Mouse (Mus musculus): ENCODE data around the gene Mib2. TPM values are rescaled to one million over a fixed set of nuclear protein-coding genes. Genes with fewer than 3 reads are reported as not detected.
"Not testable (repeated sequence)": the region's sequence is repeated elsewhere in the genome, so short reads cannot be mapped to it uniquely, and the experiment has no call there.

The Mib2 gene
- polyA plus RNA-seq, 1 experiment from 2014 or later = 37.4 TPM

DNA sequence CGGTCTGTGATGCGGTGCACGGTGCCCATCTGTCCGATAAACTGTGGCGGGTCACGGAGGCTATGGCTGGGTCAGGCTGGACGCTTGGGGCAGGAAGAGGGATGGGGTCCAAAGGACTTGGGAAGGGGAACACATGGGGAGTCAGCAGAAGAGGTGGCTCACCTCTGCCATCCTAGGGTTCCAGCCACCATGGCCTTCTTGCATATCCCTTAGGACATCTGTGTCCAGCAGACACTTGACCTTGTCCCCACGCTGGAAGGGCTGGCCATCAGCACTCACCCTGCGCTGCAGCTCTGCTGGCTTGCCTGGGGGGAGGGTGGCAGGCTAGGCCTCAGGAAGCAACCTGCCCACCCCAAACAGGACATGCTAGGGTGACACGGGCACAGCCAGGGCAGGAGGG, 10.0 kb downstream of the Mib2 start:
- WGBS = 93% methylated on average over 10 of the region's 10 CpGs
- Histone ChIP-seq H3K4me1 (replicated peaks) (peaks cover 14% of the 10 kb centered on the region), H3K9ac (no peak overlapping the region), H3K4me3 (no peak overlapping the region), H3K4me2 (no peak overlapping the region), H3K27me3 (peaks cover 33% of the 10 kb centered on the region), H3K9me3 (no peaks in the 10 kb centered on the region), H3K36me3 (peaks cover 46% of the 10 kb centered on the region), H3K27ac (replicated peaks) (no peak overlapping the region)
- ATAC-seq (ENCODE audit: low read depth) = no peak

DNA sequence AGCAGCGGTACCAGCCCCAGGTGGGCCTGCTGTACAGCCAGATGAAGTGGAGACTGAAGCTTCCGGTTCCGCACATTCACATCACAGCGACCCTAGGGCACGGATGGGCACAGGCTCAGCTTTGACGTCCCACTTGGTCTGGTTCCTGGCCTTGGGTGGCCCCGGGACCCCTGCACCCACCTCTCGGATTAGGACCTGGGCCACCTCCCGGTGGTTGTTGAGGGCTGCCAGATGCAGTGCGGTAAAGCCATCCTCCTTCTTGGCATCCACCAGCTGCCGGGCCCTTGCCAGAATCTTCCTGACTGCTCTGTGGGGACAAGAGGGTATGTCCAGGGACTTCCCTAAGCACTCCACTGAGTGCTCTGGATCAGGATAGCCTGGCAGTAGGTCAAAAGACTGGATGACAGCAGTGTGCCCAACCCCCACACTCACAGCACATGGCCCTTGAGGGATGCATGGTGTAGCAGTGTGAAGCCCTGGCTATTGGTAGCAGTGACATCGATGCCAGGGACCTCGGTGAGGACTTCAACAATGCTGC, 12.7 kb downstream of the Mib2 start:
- Histone ChIP-seq H3K9ac (no peak overlapping the region), H3K4me3 (no peak overlapping the region), H3K36me3 (peaks cover 51% of the 10 kb centered on the region), H3K27me3 (peaks cover 60% of the 10 kb centered on the region), H3K9me3 (no peaks in the 10 kb centered on the region), H3K27ac (replicated peaks) (no peak overlapping the region), H3K4me2 (no peak overlapping the region), H3K4me1 (replicated peaks) (peaks cover 34% of the 10 kb centered on the region)
- WGBS = 87% methylated on average over 13 of the region's 13 CpGs
- ATAC-seq (ENCODE audit: low read depth) = no peak

DNA sequence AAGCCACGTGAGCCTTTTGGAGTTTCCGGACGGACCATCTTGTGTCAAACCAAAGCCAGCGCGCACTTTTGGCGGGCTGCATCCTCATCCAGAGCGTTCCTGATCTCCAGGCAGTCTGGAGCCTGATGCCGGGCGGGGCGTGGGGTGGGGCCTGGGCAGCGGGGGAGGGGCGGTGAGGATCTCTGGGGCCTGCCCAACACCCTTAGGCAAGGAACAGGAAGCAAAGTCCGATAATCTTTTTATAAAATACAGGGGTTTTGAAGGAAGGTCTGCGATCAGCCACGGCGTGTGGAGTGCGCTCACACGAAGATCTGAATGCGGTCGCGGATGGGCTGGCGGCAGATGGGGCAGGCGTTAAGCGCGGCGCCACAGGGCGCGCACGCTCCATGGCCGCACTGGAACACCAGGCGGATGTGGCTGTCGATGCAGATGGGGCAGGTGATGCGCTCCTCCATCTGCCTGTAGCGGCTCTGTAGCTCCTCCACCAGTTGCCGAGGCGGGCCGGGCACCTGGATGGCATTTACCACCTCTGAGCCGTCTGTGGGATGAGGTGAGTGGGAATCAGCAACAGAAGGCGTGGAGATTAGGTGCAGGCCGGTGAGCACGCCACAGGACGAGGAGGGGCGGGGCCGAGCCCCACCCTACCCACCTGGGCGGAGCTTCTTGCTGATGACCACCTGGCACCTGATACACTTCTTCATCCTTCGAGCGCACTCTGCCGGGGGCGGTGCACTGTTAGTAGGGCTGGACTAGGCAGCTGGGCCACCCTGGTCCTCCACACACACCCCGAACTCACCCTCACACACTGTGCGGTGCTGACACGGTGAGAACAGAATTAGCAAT, 14.3 kb downstream of the Mib2 start:
- no peaks in the 10 kb centered on the region for H3K9me3 ChIP-seq
- H3K4me2 ChIP-seq = peak overlapping the region; percentile 66
- H3K27me3 ChIP-seq = peaks cover 74% of the 10 kb centered on the region
- peaks cover 34% of the 10 kb centered on the region for H3K4me1 ChIP-seq (replicated peaks)
- ATAC-seq (ENCODE audit: low read depth) = peak; percentile 44
- H3K36me3 ChIP-seq = peaks cover 62% of the 10 kb centered on the region
- H3K27ac ChIP-seq (replicated peaks) = no peak overlapping the region
- peak overlapping the region; percentile 56 for H3K9ac ChIP-seq
- WGBS = 2% methylated on average over 52 of the region's 52 CpGs
- H3K4me3 ChIP-seq = peak overlapping the region; percentile 39

DNA sequence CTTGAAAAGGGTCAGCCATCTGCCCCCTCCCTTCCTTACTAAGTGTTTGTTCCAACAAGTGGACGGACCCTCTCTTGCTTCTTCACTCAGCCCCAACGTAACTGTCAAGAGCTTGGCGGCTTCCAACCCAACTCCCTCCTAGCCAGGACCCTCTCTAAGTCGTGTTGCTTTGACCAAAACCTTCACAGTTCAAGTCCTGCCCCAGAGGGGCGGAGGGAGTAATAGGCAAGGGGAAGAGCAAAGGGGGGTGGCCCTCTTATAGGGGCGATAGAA, 14.9 kb downstream of the Mib2 start:
- Histone ChIP-seq H3K27ac (replicated peaks) (no peak overlapping the region), H3K9ac (peak overlapping the region; percentile 56; the same call in 1 of the 2 replicates), H3K27me3 (peaks cover 74% of the 10 kb centered on the region), H3K4me2 (peak overlapping the region; percentile 66), H3K4me1 (replicated peaks) (peaks cover 34% of the 10 kb centered on the region), H3K4me3 (peak overlapping the region; percentile 39), H3K9me3 (no peaks in the 10 kb centered on the region), H3K36me3 (peaks cover 62% of the 10 kb centered on the region)
- no peak for ATAC-seq (ENCODE audit: low read depth)
- 4% methylated on average over 6 of the region's 6 CpGs for WGBS

DNA sequence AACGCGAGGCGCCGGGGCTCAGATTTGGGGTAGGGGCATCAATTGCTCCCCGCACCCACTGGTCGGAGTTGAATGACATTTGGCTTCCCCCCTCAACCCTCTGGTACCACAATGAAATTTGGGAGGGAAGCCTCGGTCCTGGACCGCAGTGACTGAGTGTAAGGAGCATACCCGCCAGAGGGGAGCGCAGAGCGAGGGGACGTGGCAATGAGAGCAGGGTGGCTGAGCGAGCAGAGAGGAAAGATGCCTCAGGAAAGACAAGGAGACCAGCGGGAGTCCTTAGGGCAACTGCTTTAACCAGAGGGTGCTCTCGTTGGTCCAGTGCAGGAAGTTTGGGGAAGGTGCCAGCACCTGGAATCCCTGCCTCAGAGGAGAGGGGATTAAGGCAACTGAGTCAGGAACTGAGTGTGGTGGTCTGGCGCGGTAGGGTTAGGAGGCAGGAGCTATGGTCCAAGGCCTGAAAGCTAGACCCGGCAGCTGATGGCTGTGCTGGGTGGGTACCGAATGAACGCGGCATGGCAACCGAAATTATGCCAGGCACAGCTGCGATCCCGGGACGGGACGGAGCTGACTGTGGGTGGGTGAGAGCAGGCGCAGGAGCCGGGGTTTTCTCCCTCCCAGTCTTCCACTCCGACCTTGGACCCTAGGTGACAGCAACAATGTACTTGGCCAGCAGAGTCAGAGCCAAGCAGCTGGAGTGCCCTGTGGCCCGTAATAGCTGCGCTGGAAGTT, 15.4 kb downstream of the Mib2 start:
- Histone ChIP-seq H3K4me3 (peak overlapping the region; percentile 39), H3K4me2 (peak overlapping the region; percentile 66), H3K27me3 (peaks cover 74% of the 10 kb centered on the region), H3K9me3 (no peaks in the 10 kb centered on the region), H3K4me1 (replicated peaks) (peaks cover 34% of the 10 kb centered on the region), H3K36me3 (peaks cover 63% of the 10 kb centered on the region), H3K9ac (peak overlapping the region; percentile 67), H3K27ac (replicated peaks) (no peak overlapping the region)
- 2% methylated on average over 31 of the region's 31 CpGs for WGBS
- ATAC-seq (ENCODE audit: low read depth) = no peak

DNA sequence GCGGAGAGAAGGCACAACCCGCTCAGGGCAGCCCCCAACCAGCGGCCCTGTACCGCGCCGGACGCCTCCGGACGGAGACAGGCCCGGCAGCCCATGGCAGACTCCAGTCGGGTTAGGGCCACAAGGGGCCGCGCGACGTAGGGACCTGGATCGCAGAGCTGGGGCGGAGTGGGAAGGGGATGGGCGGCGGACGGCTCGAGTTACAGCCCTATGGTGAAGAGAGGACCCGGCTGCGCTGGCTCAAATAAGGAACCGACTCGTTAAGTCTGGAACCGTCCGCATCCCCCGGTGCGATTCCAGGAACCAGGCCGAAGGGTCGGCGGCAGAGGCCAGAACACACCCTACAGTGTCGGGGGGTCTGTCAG, 15.9 kb downstream of the Mib2 start, which contains the start of gene Mmp23:
Gene Mmp23 (minus strand): TSS at position 299 of the 365 bp plus-strand sequence.
- Histone ChIP-seq H3K9ac (peak within 1 kb of the TSS; percentile 67), H3K36me3 (peaks cover 63% of the 10 kb centered on the region), H3K4me2 (peak within 1 kb of the TSS; percentile 66), H3K27me3 (peaks cover 74% of the 10 kb centered on the region), H3K27ac (replicated peaks) (no peak within 1 kb of the TSS), H3K4me3 (peak within 1 kb of the TSS; percentile 39), H3K4me1 (replicated peaks) (peaks cover 34% of the 10 kb centered on the region), H3K9me3 (no peaks in the 10 kb centered on the region)
- 1% methylated on average over 33 of the region's 33 CpGs for WGBS
- no peak for ATAC-seq (ENCODE audit: low read depth)

DNA sequence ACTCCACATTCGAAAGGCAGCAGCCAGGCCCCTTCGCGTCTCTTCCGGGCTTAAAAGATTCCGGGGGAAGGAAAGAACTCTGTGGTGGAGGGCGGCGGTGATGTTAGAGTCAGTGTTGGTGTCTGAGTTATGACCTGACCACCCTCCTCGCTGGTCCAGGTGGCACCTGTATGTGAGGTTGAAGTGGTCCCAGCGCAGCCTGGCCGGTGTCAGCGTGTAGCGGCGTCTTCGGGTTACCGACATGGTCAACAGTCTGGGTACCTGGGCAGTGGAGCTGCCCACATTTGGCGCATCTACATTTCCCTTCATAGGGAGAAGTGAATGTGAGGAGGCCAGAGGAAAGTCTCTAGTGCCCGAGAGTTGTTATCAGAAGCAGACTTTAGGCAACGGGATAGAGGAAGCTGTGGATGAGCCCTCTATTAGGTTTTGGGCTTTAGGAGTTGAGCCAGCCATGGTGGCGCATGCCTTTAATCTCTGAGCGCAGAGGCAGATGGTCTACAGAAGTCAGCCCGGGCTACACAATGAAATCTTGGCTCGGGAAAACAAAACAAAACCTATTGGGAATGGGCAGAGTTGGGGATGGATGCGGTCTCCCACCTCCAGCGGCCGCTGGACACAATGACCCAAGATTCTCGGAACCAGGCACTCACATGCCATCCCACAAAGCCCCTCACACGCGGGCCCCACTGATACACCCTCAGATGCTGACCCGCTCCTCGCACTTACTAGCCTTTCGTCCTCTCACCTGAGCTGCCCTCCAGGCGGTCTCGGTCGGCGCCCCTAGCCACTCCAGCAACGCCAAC, 16.5 kb downstream of the Mib2 start:
- Histone ChIP-seq H3K27me3 (peaks cover 74% of the 10 kb centered on the region), H3K36me3 (peaks cover 63% of the 10 kb centered on the region), H3K9me3 (no peaks in the 10 kb centered on the region), H3K9ac (peak overlapping the region; percentile 67), H3K27ac (replicated peaks) (no peak overlapping the region), H3K4me3 (peak overlapping the region; percentile 39), H3K4me1 (replicated peaks) (peaks cover 34% of the 10 kb centered on the region), H3K4me2 (peak overlapping the region; percentile 66)
- WGBS = 19% methylated on average over 36 of the region's 36 CpGs
- ATAC-seq (ENCODE audit: low read depth) = no peak

DNA sequence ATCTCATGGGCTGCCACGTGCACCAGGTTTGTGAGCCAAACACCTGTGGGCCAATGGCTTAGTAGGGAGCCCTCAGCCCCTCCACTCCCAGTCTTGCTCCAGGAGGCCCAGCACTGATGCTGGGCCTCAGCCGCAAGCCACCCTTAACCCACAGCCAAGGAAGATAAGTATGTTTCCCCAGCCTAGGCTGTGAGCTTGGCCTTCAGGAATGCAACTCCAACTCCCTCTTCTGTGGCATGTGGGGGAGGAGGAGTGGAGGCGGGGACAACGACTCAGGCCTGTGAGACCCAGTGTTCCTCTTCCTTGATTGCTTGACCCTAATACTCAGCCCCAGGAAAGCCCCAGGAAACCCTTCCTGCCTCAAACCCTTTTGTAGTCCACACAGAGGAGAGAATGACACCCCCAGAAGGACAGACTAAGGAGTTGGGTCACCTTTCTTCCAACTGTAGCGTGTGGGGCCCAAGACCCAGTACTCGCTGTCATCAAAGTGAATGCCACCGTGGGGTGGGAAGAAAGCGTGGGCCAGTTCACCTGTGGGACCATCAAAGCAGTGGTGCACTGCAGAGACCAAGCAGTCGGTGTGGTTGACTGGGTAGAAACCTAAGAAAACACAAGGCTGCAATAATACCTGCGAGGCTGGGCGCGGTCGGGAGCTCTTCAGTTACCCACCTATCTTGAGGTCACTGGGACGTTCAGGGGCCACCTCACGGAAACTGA, 17.3 kb downstream of the Mib2 start:
- Histone ChIP-seq H3K9me3 (no peaks in the 10 kb centered on the region), H3K36me3 (peaks cover 60% of the 10 kb centered on the region), H3K9ac (no peak overlapping the region), H3K4me3 (no peak overlapping the region), H3K27me3 (peaks cover 68% of the 10 kb centered on the region), H3K4me1 (replicated peaks) (peaks cover 34% of the 10 kb centered on the region), H3K27ac (replicated peaks) (no peak overlapping the region), H3K4me2 (no peak overlapping the region)
- ATAC-seq (ENCODE audit: low read depth) = no peak
- 64% methylated on average over 15 of the region's 15 CpGs for WGBS

DNA sequence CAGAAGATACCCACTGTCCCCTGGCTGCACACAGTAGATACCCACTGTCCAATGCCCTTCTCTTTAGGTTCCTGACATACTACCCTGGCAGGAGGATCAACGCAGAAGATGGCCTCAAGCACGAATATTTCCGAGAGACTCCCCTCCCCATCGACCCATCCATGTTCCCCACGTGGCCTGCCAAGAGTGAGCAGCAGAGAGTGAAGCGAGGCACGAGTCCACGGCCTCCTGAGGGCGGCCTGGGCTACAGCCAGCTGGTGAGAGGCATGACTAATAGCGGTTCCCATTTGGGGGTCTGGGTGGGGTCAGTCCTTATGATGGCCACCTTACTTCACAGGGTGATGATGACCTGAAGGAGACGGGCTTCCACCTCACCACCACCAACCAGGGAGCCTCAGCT, 19.6 kb downstream of the Mib2 start:
- H3K27me3 ChIP-seq = peaks cover 45% of the 10 kb centered on the region
- H3K27ac ChIP-seq (replicated peaks) = no peak overlapping the region
- 92% methylated on average over 11 of the region's 11 CpGs for WGBS
- ATAC-seq (ENCODE audit: low read depth) = no peak
- H3K9ac ChIP-seq = no peak overlapping the region
- no peak overlapping the region for H3K4me3 ChIP-seq
- H3K9me3 ChIP-seq = no peaks in the 10 kb centered on the region
- peaks cover 69% of the 10 kb centered on the region for H3K36me3 ChIP-seq
- peaks cover 23% of the 10 kb centered on the region for H3K4me1 ChIP-seq (replicated peaks)
- no peak overlapping the region for H3K4me2 ChIP-seq

DNA sequence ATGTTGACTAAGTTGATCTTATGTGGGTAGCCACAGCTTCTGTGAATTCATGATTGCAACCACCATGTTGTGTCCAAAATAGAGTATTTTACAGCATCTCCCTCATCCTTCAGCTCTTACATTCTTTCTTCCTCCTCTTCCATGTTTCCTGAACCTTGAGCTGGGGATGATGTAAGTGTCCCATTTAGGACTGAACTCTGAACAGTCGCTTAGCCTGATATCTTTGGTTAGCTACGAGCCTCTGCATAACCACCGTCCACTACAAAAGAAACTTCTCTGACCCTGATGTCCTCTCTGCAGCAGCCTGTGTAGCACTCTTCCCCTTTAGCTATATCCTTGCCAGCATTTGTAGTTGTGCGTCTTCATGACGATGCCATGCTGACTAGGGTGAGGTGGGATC, 23.3 kb downstream of the Mib2 start:
- 96% methylated on average over 5 of the region's 5 CpGs for WGBS
- H3K9ac ChIP-seq = no peak overlapping the region

DNA sequence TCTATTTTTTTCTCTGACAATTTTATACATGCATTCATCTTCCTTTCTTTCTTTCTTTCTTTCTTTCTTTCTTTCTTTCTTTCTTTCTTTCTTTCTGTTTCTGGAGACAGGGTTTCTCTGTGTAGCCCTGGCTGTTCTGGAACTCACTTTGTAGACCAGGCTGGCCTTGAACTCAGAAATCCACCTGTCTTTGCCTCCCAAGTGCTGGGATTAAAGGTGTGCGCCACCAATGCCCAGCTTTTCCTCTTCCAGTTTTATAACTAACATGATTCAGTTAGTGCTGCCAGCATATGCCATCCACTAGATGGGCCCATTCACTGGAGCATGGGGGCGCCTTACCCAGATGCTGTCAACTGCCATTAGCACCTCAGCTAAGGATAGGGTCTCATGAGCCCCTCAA, 23.7 kb downstream of the Mib2 start, which contains the start of gene Gm10563:
Gene Gm10563 (minus strand): TSS at position 101 of the 400 bp plus-strand sequence.
- 95% methylated on average over 2 of the region's 2 CpGs for WGBS
- not testable (repeated sequence) for H3K9me3 ChIP-seq; H3K27me3 ChIP-seq; H3K27ac ChIP-seq (replicated peaks); ATAC-seq (ENCODE audit: low read depth); H3K4me3 ChIP-seq; H3K9ac ChIP-seq; H3K4me2 ChIP-seq; H3K4me1 ChIP-seq (replicated peaks)
- peaks cover 92% of the 10 kb centered on the region for H3K36me3 ChIP-seq

More for the DNA sequence above, 23.3 kb downstream of the Mib2 start:
- H3K4me1 ChIP-seq (replicated peaks) = no peaks in the 10 kb centered on the region
- H3K27me3 ChIP-seq = peaks cover 9% of the 10 kb centered on the region
- H3K27ac ChIP-seq (replicated peaks) = no peak overlapping the region
- ATAC-seq (ENCODE audit: low read depth) = no peak
- H3K4me3 ChIP-seq = no peak overlapping the region
- no peak overlapping the region for H3K4me2 ChIP-seq
- peaks cover 92% of the 10 kb centered on the region for H3K36me3 ChIP-seq
- no peaks in the 10 kb centered on the region for H3K9me3 ChIP-seq
